Mouse (Mus musculus) cerebellum, postnatal 25 days (tissue): ENCODE measurements at regions not wholly inside any gene's neighbourhood (a gene's known extent, or its start where the extent isn't known, plus 50 kb on each side); places are given as distances from the start of the nearest gene placed in this dataset.

ENCODE experiments used
- DNase-seq, 2 experiments: peaks; one replicate each; pipeline ENCODE4 v3.0.0; 2021; ENCODE audit warnings: mixed read lengths in 2 of 2

GRCm38 (mm10) chr14:92958138-92958537 lies 932.3 kb downstream of the Pcdh9 start:
- DNase-seq: peak; percentile 51 to 66

DNA sequence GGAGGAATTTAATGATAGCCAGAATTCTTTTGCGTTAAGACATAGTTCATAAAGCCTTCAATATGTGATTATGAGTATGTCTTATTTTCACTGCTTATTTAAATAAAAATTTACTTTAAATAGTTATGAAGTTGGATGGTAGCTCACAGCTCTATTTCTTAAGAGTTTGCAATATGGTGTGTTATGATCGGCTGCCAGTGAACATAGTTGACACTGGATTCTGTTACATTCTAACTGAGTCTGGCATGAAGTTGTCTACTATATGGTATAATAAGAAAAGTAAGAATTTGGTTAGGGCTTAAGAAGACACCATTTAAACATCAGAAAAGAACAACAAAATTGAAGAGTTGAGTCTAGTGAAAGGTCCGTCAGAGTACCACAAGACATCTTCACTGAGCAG lies 935.0 kb downstream of the Pcdh9 start:
- no peak for DNase-seq

- peak; percentile 2 to 15 for DNase-seq
Observed at GRCm38 (mm10) chr14:92907623-92908045, 982.8 kb downstream of the Pcdh9 start.

- no peak for DNase-seq
Observed at GRCm38 (mm10) chr14:92874548-92874947, 1015.9 kb downstream of the Pcdh9 start.

DNA sequence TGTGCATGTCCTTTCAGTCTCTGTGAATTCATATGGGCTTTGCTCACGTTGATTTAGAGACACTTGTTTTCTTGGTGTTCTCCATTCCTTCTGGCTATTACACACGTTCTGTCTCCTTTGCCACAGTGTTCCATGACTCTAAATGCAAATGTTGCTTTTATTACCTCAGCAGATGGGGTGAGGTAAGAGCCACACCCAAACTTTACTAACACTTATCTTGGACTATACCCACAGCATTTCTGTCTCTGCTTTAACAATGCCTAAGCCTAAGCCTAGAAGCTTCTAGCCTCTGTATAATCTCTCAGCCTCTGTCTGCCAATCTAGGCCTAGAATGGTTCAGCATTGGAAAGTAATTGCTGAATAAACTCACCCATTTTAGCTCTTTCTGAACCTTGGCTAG lies 1024.0 kb downstream of the Pcdh9 start:
- DNase-seq: no peak

DNA sequence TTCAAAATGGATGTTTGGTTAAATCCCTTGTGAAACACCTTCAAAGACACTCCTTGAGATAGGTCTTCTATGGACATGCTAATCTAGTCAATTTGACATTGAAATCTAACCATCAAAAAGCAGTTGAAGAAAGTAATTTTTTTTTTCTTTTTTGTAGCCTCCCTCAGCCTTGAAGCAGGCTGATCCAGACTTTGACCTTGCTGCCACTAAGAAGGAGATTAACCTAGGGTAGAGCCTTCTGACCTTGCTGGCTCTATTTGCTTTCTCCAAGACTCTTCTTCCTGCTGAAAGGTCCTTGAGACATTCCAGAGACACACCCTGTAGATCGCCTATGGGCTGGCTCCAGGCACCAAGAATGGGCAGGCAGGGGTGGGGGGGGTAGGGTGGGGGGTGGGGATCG lies 1027.5 kb downstream of the Pcdh9 start:
- no peak for DNase-seq

DNA sequence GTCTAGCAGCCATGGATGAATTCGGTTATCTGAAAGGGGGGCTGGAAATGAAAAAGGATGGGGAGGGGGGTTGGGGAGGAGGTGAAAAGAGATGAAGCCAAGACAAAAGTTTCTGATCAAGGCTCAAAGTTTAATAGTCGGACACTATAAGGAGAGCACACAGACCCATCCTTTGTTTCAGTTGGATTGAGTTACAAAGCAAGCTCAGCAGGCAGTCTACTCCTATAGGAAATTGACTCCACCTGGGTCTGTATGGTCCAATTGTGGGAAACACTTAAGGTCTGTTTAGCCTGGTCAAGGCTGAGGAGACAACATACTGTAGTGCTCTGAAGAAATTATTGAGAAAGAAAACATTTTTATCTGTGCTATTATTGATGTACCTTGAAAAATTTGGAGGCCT lies 1029.8 kb downstream of the Pcdh9 start:
- DNase-seq: no peak

- DNase-seq: no peak
Observed at GRCm38 (mm10) chr14:92833646-92834045, 1056.8 kb downstream of the Pcdh9 start.

DNA sequence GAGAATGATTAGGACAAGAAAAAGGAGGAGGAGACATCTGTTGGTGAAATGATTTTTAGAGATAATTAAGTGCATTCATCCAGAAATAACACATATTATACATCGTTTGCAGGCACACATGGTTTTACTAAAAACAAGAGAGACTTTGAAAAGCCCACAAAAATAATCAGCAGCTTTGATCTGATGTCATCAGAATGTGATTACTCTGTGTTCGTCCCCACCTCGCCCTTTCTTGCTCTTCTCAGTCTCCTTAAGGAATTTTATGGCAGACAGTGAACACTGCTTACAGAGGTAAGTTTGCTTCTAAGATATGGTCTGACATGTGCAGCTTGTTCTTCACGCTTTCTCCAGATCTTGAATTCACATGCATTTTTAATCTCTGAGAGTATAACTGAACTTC lies 1061.3 kb downstream of the Pcdh9 start:
- DNase-seq: no peak

DNA sequence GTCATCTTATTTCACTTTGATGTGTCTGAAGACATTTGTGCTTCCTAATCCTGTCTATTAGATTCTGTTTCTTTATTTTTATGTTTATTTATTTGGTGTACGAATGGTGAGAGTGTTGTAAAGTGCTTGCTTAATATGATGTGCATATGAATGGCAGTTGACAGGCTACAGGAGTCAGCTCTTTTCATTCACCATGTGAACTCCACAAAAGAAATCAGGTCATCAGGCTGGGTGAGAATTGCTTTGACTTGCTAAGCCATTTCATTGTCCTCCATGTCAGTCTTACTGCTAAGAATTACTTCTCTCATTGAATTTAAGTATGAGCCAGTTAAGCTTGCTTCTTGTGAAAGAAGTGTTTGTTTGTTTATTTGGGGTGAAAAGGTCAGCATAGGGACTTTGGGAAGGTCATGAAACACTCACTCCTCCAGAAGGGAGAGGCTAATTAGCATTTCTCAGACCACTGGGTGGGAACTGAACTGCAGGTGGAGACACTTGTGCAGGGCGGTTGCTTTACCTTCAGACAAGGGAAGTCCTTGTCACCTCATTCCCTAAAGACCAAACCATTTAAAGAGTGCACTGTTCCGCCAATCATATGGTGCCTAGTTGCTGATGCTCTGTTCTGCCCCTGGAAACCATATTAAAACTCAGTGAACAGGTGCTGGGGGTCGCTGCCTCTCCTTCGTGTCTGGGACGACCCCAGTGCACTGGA lies 1063.7 kb downstream of the Pcdh9 start:
- no peak for DNase-seq

- DNase-seq: no peak
Observed at GRCm38 (mm10) chr14:92820061-92820460, 1070.4 kb downstream of the Pcdh9 start.
